Mouse (Mus musculus) lung, adult 18-20 months (tissue): ENCODE measurements around the gene Zfp90.
"Not testable (repeated sequence)": the region's sequence is repeated elsewhere in the genome, so short reads cannot be mapped to it uniquely, and the experiment has no call there.

ENCODE experiments used
- DNase-seq, 2 experiments: peaks; one replicate each; pipeline ENCODE4 v3.0.0; 2022; ENCODE audit warnings: mixed read lengths in 2 of 2

Zfp90 gene

GRCm38 (mm10) chr8:106415182-106415971 lies at the start of gene Zfp90:
Gene Zfp90 (plus strand): TSS chr8:106415327.
- peak; percentile 94 to 95 for DNase-seq

- no peak for DNase-seq
Observed at GRCm38 (mm10) chr8:106368501-106368900, 46.6 kb upstream of the Zfp90 start.

GRCm38 (mm10) chr8:106369069-106369468 lies 46.1 kb upstream of the Zfp90 start:
- DNase-seq = no peak

- no peak for DNase-seq
Observed at GRCm38 (mm10) chr8:106375957-106376356, 39.2 kb upstream of the Zfp90 start.

- DNase-seq = no peak
Observed at GRCm38 (mm10) chr8:106376862-106377261, 38.3 kb upstream of the Zfp90 start.

GRCm38 (mm10) chr8:106378501-106379048 lies 36.6 kb upstream of the Zfp90 start:
- peak; percentile 27 to 41 for DNase-seq

GRCm38 (mm10) chr8:106379357-106379756 lies 35.8 kb upstream of the Zfp90 start:
- DNase-seq = no peak

GRCm38 (mm10) chr8:106381026-106381425 lies 34.1 kb upstream of the Zfp90 start:
- DNase-seq = no peak

- no peak for DNase-seq
Observed at GRCm38 (mm10) chr8:106387801-106388415, 27.2 kb upstream of the Zfp90 start.

- DNase-seq = peak; percentile 47 to 56
Observed at GRCm38 (mm10) chr8:106394493-106394892, 20.6 kb upstream of the Zfp90 start.

GRCm38 (mm10) chr8:106399694-106400093 lies 15.4 kb upstream of the Zfp90 start:
- peak; percentile 72 to 74 for DNase-seq

- no peak for DNase-seq
Observed at GRCm38 (mm10) chr8:106400181-106400580, 14.9 kb upstream of the Zfp90 start.

GRCm38 (mm10) chr8:106403246-106403933 lies 11.7 kb upstream of the Zfp90 start:
- peak; percentile 46 to 62 for DNase-seq

- no peak for DNase-seq
Observed at GRCm38 (mm10) chr8:106404825-106405224, 10.3 kb upstream of the Zfp90 start.

GRCm38 (mm10) chr8:106405810-106406209 lies 9.3 kb upstream of the Zfp90 start:
- DNase-seq = no peak

- no peak for DNase-seq
Observed at GRCm38 (mm10) chr8:106410055-106410454, 5.1 kb upstream of the Zfp90 start.

- no peak for DNase-seq
Observed at GRCm38 (mm10) chr8:106410564-106410963, 4.6 kb upstream of the Zfp90 start.

GRCm38 (mm10) chr8:106411783-106412451 lies 3.2 kb upstream of the Zfp90 start:
- DNase-seq = peak; percentile 42 to 55

- no peak for DNase-seq
Observed at GRCm38 (mm10) chr8:106417692-106418091, 2.6 kb downstream of the Zfp90 start.

- no peak for DNase-seq
Observed at GRCm38 (mm10) chr8:106431088-106431487, 16.0 kb downstream of the Zfp90 start.

GRCm38 (mm10) chr8:106431952-106432351 lies 16.8 kb downstream of the Zfp90 start:
- not testable (repeated sequence) for DNase-seq

GRCm38 (mm10) chr8:106432954-106433570 lies 17.9 kb downstream of the Zfp90 start:
- DNase-seq = peak; percentile 74 to 76
